Mouse (Mus musculus) embryonic facial prominence, embryonic 10.5 days (tissue): ENCODE data around the gene Ercc1. TPM values are rescaled to one million over a fixed set of nuclear protein-coding genes. Genes with fewer than 3 reads are reported as not detected.
A peak's percentile ranks its signal among the peaks of the same experiment; 100 is the strongest.

ENCODE experiments used
- DNase-seq: peaks from one replicate; pipeline ENCODE4 v3.0.0-alpha.2; 2017; ENCODE audit warnings: low spot score
- H3K27ac ChIP-seq: fragments of 300-500 bp; sonication (generic); replicated peaks from 2 replicates; pipeline ENCODE4 v1.5.1; 2016; ENCODE audit warnings: mild to moderate bottlenecking
- H3K27me3 ChIP-seq: fragments of 300-500 bp; sonication (generic); replicated peaks from 2 replicates; pipeline ENCODE4 v1.6.1; 2016; ENCODE audit warnings: low read depth, mild to moderate bottlenecking; ENCODE audit not compliant: poor library complexity, severe bottlenecking
- H3K36me3 ChIP-seq: fragments of 300-500 bp; sonication (generic); replicated peaks from 2 replicates; pipeline ENCODE4 v1.6.1; 2016; ENCODE audit warnings: mild to moderate bottlenecking, moderate library complexity
- H3K4me1 ChIP-seq: fragments of 300-500 bp; sonication (generic); 2 replicates; pipeline ENCODE4 v1.6.1; 2016
- H3K4me3 ChIP-seq: fragments of 300-500 bp; sonication (generic); 2 replicates; pipeline ENCODE4 v1.5.1; 2016; ENCODE audit warnings: mild to moderate bottlenecking, moderate library complexity
- H3K9me3 ChIP-seq: fragments of 300-500 bp; sonication (generic); 2 replicates; pipeline ENCODE4 v1.6.1; 2016; ENCODE audit warnings: mild to moderate bottlenecking
- WGBS: fragments of 180-500 bp; shearing (Covaris S2); methylation state at CpG from one replicate; pipeline ENCODE4 v1.1.7; 2016; 5-methylcytosine and 5-hydroxymethylcytosine counted together
- polyA plus RNA-seq: library from polyadenylated mRNA; unstranded; fragments of >200 nt; fragmentation: Nextera tagmentation; extraction: Ambion mirVana; gene quantifications from 2 replicates; pipeline ENCODE4 v1.2.1, GENCODE M21; 2016

The Ercc1 gene
- polyA plus RNA-seq, 1 experiment from 2014 or later = 102 TPM

- Histone ChIP-seq H3K36me3 (peaks cover 29% of the 10 kb centered on the region), H3K27me3 (peaks cover 19% of the 10 kb centered on the region), H3K27ac (peak overlapping the region; percentile 95), H3K4me1 (peaks cover 43% of the 10 kb centered on the region), H3K4me3 (peak overlapping the region; percentile 80), H3K9me3 (no peaks in the 10 kb centered on the region)
- under 1% methylated on average over 31 of the region's 31 CpGs for WGBS
- DNase-seq = peak; percentile 98
These were observed 427 bp downstream of the Ercc1 start for GRCm38 (mm10) chr7:19344938-19345471.

- Histone ChIP-seq H3K27me3 (no peaks in the 10 kb centered on the region), H3K36me3 (peaks cover 71% of the 10 kb centered on the region), H3K9me3 (no peaks in the 10 kb centered on the region), H3K27ac (no peak overlapping the region), H3K4me1 (peaks cover 18% of the 10 kb centered on the region), H3K4me3 (no peak overlapping the region)
- WGBS = 86% methylated on average over 13 of the region's 13 CpGs
- no peak for DNase-seq
These were observed 4.8 kb downstream of the Ercc1 start for GRCm38 (mm10) chr7:19349188-19349915.

GRCm38 (mm10) chr7:19350221-19350620, 5.6 kb downstream of the Ercc1 start:
- Histone ChIP-seq H3K4me1 (peaks cover 13% of the 10 kb centered on the region), H3K27ac (no peak overlapping the region), H3K36me3 (peaks cover 80% of the 10 kb centered on the region), H3K27me3 (no peaks in the 10 kb centered on the region), H3K9me3 (no peaks in the 10 kb centered on the region), H3K4me3 (no peak overlapping the region)
- WGBS = 95% methylated on average over 8 of the region's 8 CpGs
- no peak for DNase-seq

- Histone ChIP-seq H3K27ac (no peak overlapping the region), H3K4me3 (no peak overlapping the region), H3K36me3 (peaks cover 78% of the 10 kb centered on the region), H3K9me3 (no peaks in the 10 kb centered on the region), H3K27me3 (no peaks in the 10 kb centered on the region), H3K4me1 (peaks cover 29% of the 10 kb centered on the region)
- no peak for DNase-seq
- 90% methylated on average over 5 of the region's 5 CpGs for WGBS
These were observed 10.4 kb downstream of the Ercc1 start for GRCm38 (mm10) chr7:19354991-19355390.

GRCm38 (mm10) chr7:19356311-19356710, 11.7 kb downstream of the Ercc1 start:
- Histone ChIP-seq H3K4me3 (no peak overlapping the region), H3K36me3 (peaks cover 67% of the 10 kb centered on the region), H3K27me3 (no peaks in the 10 kb centered on the region), H3K27ac (no peak overlapping the region), H3K9me3 (no peaks in the 10 kb centered on the region), H3K4me1 (peaks cover 42% of the 10 kb centered on the region)
- 75% methylated on average over 10 of the region's 10 CpGs for WGBS
- DNase-seq = no peak

GRCm38 (mm10) chr7:19357381-19358375, 13.1 kb downstream of the Ercc1 start:
- H3K27ac ChIP-seq = no peak overlapping the region
- DNase-seq = no peak
- peaks cover 53% of the 10 kb centered on the region for H3K36me3 ChIP-seq
- peaks cover 9% of the 10 kb centered on the region for H3K27me3 ChIP-seq
- peak overlapping the region; percentile 92 for H3K4me3 ChIP-seq
- no peaks in the 10 kb centered on the region for H3K9me3 ChIP-seq
- H3K4me1 ChIP-seq = peaks cover 56% of the 10 kb centered on the region
- 93% methylated on average over 25 of the region's 25 CpGs for WGBS

GRCm38 (mm10) chr7:19358634-19359033, 14.1 kb downstream of the Ercc1 start:
- no peak for DNase-seq
- Histone ChIP-seq H3K4me1 (peaks cover 58% of the 10 kb centered on the region), H3K36me3 (peaks cover 43% of the 10 kb centered on the region), H3K4me3 (peak overlapping the region; percentile 92), H3K27me3 (peaks cover 19% of the 10 kb centered on the region), H3K9me3 (no peaks in the 10 kb centered on the region), H3K27ac (peak overlapping the region; percentile 93)
- WGBS = 23% methylated on average over 13 of the region's 13 CpGs

- H3K27me3 ChIP-seq = peaks cover 26% of the 10 kb centered on the region
- DNase-seq = peak; percentile 87
- peaks cover 36% of the 10 kb centered on the region for H3K36me3 ChIP-seq
- peaks cover 65% of the 10 kb centered on the region for H3K4me1 ChIP-seq
- H3K27ac ChIP-seq = peak within 1 kb of the TSS; percentile 93
- WGBS = under 1% methylated on average over 31 of the region's 31 CpGs
- peak within 1 kb of the TSS; percentile 92 for H3K4me3 ChIP-seq
- no peaks in the 10 kb centered on the region for H3K9me3 ChIP-seq
These were observed 14.8 kb downstream of the Ercc1 start, which contains the start of the genes Cd3eap and Ppp1r13l for GRCm38 (mm10) chr7:19359299-19359891. Gene Cd3eap, minus strand, starts transcription at chr7:19359483. Gene Ppp1r13l, plus strand, starts transcription at chr7:19359749.

- Histone ChIP-seq H3K9me3 (no peaks in the 10 kb centered on the region), H3K4me1 (peaks cover 65% of the 10 kb centered on the region), H3K27me3 (peaks cover 28% of the 10 kb centered on the region), H3K4me3 (peak overlapping the region; percentile 92), H3K36me3 (peaks cover 29% of the 10 kb centered on the region), H3K27ac (peak overlapping the region; percentile 93)
- WGBS = under 1% methylated on average over 45 of the region's 45 CpGs
- peak; percentile 85 for DNase-seq
These were observed 15.5 kb downstream of the Ercc1 start for GRCm38 (mm10) chr7:19359892-19360641.

- H3K27ac ChIP-seq = peak overlapping the region; percentile 65
- peak; percentile 91 for DNase-seq
- no peaks in the 10 kb centered on the region for H3K9me3 ChIP-seq
- peaks cover 22% of the 10 kb centered on the region for H3K36me3 ChIP-seq
- peaks cover 65% of the 10 kb centered on the region for H3K4me1 ChIP-seq
- peaks cover 28% of the 10 kb centered on the region for H3K27me3 ChIP-seq
- peak overlapping the region; percentile 92 for H3K4me3 ChIP-seq
- WGBS = under 1% methylated on average over 27 of the region's 27 CpGs
These were observed 16.4 kb downstream of the Ercc1 start for GRCm38 (mm10) chr7:19360944-19361343.

GRCm38 (mm10) chr7:19361720-19362119, 17.1 kb downstream of the Ercc1 start:
- 9% methylated on average over 16 of the region's 16 CpGs for WGBS
- Histone ChIP-seq H3K9me3 (no peaks in the 10 kb centered on the region), H3K27me3 (peaks cover 28% of the 10 kb centered on the region), H3K4me1 (peaks cover 62% of the 10 kb centered on the region), H3K27ac (no peak overlapping the region), H3K4me3 (peak overlapping the region; percentile 92), H3K36me3 (peaks cover 14% of the 10 kb centered on the region)
- DNase-seq = peak; percentile 78
